Mouse (Mus musculus) large intestine, adult 2 months (tissue): ENCODE results near the gene Mid1. TPM values are rescaled to one million over a fixed set of nuclear protein-coding genes. Genes with fewer than 3 reads are reported as not detected.
"Not testable (repeated sequence)": the region's sequence is repeated elsewhere in the genome, so short reads cannot be mapped to it uniquely, and the experiment has no call there.

Experiments
- DNase-seq: peaks from one replicate; pipeline ENCODE4 v3.0.0-alpha.2; 2012; ENCODE audit warnings: low read depth, low spot score
- WGBS: fragments of 180-500 bp; shearing (Covaris S2); methylation state at CpG from one replicate; pipeline ENCODE4 v1.1.7; 2018; 5-methylcytosine and 5-hydroxymethylcytosine counted together
- polyA plus RNA-seq: library from polyadenylated mRNA; depleted of rRNA; stranded (reverse); fragments of >200 nt; gene quantifications from 2 replicates; pipeline ENCODE4 v1.2.3, GENCODE M21; 2012

The Mid1 gene
- polyA plus RNA-seq, 1 experiment, result 5.1 TPM

- 25% methylated on average over 3 of the region's 3 CpGs for WGBS
- DNase-seq, result no peak
Observed at GRCm38 (mm10) chrX:169933228-169933627, 248.2 kb downstream of the Mid1 start.

- DNase-seq, result no peak
- 36% methylated on average over 5 of the region's 5 CpGs for WGBS
Observed at GRCm38 (mm10) chrX:169937119-169937719, 252.2 kb downstream of the Mid1 start.

- no peak for DNase-seq
- WGBS, result 74% methylated on average over 4 of the region's 4 CpGs
Observed at GRCm38 (mm10) chrX:169940531-169940930, 255.5 kb downstream of the Mid1 start.

- DNase-seq, result no peak
- whole genome bisulfite sequencing, result 84% methylated on average over 1 of the region's 1 CpGs
Observed at GRCm38 (mm10) chrX:169950596-169950995, 265.6 kb downstream of the Mid1 start.

- DNase-seq, result no peak
- WGBS, result 91% methylated on average over 1 of the region's 1 CpGs
Observed at GRCm38 (mm10) chrX:169969337-169969736, 284.3 kb downstream of the Mid1 start.

- DNase-seq, result not testable (repeated sequence)
- WGBS, result 83% methylated on average over 3 of the region's 3 CpGs
Observed at GRCm38 (mm10) chrX:169969765-169970164, 284.8 kb downstream of the Mid1 start.

- 86% methylated on average over 7 of the region's 7 CpGs for WGBS
- not testable (repeated sequence) for DNase-seq
Observed at GRCm38 (mm10) chrX:169970546-169970945, 285.5 kb downstream of the Mid1 start.

- DNase-seq, result not testable (repeated sequence)
- 83% methylated on average over 6 of the region's 6 CpGs for WGBS
Observed at GRCm38 (mm10) chrX:169971562-169971961, 286.6 kb downstream of the Mid1 start.

- WGBS, result 72% methylated on average over 2 of the region's 2 CpGs
- DNase-seq, result not testable (repeated sequence)
Observed at GRCm38 (mm10) chrX:169972131-169972530, 287.1 kb downstream of the Mid1 start.

- DNase-seq, result not testable (repeated sequence)
- WGBS, result 72% methylated on average over 6 of the region's 6 CpGs
Observed at GRCm38 (mm10) chrX:169972791-169973494, 287.9 kb downstream of the Mid1 start.

- not testable (repeated sequence) for DNase-seq
- 58% methylated on average over 3 of the region's 3 CpGs for WGBS
Observed at GRCm38 (mm10) chrX:169973806-169974205, 288.8 kb downstream of the Mid1 start.

GRCm38 (mm10) chrX:169974456-169974855 lies 289.5 kb downstream of the Mid1 start:
- DNase-seq, result not testable (repeated sequence)
- 50% methylated on average over 4 of the region's 4 CpGs for WGBS

GRCm38 (mm10) chrX:169974974-169975373 lies 290.0 kb downstream of the Mid1 start:
- not testable (repeated sequence) for DNase-seq
- WGBS, result 43% methylated on average over 6 of the region's 6 CpGs

- WGBS, result 48% methylated on average over 3 of the region's 3 CpGs
- not testable (repeated sequence) for DNase-seq
Observed at GRCm38 (mm10) chrX:169975681-169976131, 290.7 kb downstream of the Mid1 start.

- DNase-seq, result not testable (repeated sequence)
- 61% methylated on average over 5 of the region's 5 CpGs for WGBS
Observed at GRCm38 (mm10) chrX:169976340-169976739, 291.3 kb downstream of the Mid1 start.

GRCm38 (mm10) chrX:169977856-169978435 lies 292.9 kb downstream of the Mid1 start:
- DNase-seq, result not testable (repeated sequence)
- 87% methylated on average over 7 of the region's 7 CpGs for WGBS

- 60% methylated on average over 29 of the region's 29 CpGs for WGBS
- DNase-seq, result not testable (repeated sequence)
Observed at GRCm38 (mm10) chrX:169978436-169979381, 293.7 kb downstream of the Mid1 start.

GRCm38 (mm10) chrX:169979461-169980202 lies 294.6 kb downstream of the Mid1 start:
- not testable (repeated sequence) for DNase-seq
- WGBS, result 84% methylated on average over 20 of the region's 20 CpGs

GRCm38 (mm10) chrX:169980203-169980556 lies 295.2 kb downstream of the Mid1 start:
- not testable (repeated sequence) for DNase-seq
- 73% methylated on average over 6 of the region's 6 CpGs for WGBS
